Mouse (Mus musculus) T-helper 17 cell (primary cell): ENCODE data around the gene Ankrd31.
"Not testable (repeated sequence)": the region's sequence is repeated elsewhere in the genome, so short reads cannot be mapped to it uniquely, and the experiment has no call there.

ENCODE experiments used
- in situ Hi-C, 2 experiments: fragments of 300-600 bp; cut with MboI, MseI; formaldehyde crosslinking; loops; 1 replicate in 1 of 2; 2 replicates in 1 of 2; pipeline ENCODE4 v1.15.1; 2025; ENCODE audit warnings: high pct_unique_total_duplicates in 2 of 2

The Ankrd31 gene

DNA sequence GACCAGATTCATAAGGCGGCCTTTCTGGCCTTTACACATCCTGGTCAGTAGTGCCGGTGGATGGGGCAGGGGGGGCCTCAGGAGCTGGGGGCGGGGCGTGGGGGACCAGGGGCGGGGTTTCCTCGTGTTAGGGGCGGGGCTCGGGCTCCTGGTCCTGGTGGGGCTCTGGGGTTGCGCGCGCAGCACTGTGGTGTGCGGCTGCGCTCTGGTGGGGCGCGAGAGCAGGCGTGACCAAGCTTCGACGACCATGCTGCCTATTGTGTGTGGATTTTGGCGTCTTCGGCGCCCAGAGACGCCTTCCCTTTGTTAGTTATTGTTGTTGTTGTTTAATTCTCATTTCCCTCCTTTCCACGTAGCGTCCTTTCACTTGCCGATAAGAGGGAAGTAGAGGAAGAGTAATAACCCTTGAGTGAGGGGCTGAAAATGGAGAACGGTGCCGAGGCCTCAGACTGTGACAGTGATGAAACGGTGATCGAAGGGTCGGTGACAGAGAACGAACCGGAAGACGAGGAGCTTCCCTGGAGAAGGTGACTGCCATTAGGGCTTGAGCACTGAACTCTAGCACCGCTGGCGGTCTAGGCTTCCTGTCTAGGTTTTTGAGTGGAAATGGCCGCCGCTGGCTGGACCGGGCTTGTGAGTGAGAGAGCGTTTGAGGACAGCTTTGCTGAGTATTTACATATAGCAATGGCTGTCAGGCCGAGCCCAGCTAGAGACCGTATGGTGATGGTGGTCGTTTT lies at the start of gene Ankrd31:
TSS of gene Ankrd31 (plus strand) at position 164 of the 737 bp plus-strand sequence.
- in situ Hi-C loops: no loop called here

DNA sequence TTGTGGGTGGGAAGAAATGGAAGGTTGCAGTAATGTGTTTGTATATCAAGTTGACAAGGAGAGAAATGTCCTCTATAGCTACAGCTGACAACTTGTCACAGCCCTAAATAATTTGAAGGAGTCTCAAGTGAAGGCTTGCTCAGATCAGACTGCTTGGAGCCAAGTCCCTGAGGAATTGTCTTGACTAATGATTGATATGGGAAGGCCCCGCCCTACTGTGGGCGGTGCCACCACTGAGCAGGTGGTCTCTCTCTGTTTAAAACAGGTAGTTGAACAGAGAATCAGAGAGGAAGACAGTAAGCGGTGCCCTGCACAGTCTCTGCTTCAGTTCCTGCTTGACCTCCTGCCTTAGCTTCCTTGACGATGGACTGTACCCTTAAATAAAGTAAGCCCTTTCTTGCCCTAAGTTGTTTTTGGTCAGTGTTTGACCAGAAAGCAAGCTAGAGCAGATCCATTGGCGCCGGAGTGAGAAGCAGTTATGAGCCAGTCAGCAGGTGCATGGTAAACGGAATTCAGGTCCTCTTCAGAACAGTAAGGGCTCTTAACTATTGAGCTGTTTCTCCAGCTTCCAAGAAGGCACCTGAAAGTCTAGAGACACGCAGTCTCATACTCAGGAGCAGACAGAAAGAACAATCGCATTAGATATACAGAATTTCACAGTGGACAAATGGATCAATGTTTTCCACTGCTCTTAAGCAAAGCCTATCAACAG lies 45.3 kb upstream of the Ankrd31 start:
- in situ Hi-C loops: no loop called here

DNA sequence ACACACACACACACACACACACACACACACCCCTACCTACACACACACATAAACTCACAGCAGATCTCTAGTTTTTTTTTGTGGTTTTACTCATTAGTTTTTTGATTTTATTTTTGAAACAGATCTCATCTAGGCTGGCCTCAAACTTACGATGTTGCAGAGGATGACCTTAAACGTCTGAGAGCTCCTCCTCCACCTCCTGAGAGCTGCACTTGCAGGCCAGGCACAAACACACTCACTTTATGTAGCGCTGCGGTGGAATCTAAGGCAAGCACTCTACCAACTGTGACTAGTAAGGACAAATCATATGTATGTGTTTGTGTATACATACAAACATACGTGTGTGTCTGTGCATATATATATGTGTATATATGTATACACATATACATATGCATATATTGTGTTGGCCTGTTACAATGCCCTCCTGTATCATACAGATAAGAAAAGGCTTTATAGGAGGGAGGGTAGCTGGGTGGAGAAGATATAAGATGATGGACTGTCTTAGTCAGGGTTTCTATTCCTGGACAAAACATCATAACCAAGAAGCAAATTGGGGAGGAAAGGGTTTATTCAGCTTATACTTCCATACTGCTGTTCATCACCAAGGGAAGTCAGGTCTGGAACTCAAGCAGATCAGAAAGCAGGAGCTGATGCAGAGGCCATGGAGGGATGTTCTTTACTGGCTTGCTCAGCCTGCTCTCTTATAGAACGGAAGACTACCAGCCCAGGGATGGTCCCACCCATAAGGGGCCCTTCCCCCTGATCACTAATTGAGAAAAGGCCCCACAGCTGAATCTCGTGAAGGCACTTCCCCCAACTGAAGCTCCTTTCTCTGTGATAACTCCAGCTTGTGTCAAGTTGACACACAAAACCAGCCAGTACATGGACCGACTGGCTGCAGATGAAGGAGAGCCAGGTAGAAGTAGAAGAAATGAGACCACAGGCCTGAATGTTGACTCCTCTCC lies 38.5 kb upstream of the Ankrd31 start:
- in situ Hi-C loops: no loop called here

DNA sequence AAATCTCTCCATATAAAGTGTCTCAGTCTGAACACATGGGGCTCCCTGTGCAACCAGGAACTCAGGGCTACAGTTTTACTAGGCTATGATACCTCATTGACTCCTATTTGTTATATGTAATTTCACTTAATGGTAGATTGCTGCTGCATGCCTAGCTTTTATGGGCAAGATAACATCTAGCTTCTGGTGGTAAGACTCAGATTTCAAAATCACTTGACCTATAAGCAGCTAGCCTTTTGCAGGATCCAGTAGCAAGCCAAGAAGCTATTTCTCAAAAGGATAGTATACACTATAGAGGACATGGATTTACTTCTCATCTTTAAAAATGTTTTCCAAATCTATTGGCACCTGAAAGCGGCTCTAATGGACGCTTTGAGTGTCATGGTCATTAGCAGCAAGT lies 31.8 kb upstream of the Ankrd31 start:
- in situ Hi-C loops: no loop called here

DNA sequence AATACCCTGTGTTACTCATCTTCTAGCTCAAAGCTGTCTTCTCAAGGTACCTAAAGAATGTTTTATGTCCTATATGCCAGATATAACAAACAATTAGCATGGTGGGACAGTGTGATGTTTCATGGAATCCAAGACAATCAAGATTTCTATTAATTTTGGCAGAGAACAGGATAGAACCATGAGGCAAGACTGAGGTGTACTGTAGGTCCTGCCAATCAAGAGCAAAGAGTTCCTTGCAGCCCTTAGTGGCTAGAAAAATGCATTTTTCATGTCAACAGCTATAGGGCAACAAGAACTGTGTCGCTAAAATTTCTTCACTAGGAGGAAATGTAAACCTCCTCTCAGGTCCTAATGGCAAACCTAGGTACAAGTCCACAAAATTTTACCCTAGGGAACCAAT lies 30.3 kb upstream of the Ankrd31 start:
- in situ Hi-C loops: no loop called here

DNA sequence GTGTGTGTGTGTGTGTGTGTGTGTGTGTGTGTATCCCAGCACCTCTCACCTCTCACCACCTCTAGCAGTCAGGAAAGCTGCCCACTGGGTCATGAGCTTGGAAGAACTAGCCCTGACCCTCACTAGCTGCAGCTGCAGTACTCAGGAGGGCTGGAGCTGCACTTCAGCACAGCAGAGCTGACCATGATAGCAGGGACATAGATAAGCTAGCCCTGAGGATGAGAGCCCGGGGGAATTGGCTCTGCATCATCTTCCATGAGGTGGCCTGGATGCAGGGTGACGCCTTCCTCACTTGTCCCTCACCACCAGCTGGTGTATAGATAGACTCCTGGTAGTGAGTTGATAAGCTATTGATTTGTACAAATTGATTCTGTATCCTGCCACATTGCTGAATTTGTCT lies 28.1 kb upstream of the Ankrd31 start:
- in situ Hi-C loops: no loop called here

DNA sequence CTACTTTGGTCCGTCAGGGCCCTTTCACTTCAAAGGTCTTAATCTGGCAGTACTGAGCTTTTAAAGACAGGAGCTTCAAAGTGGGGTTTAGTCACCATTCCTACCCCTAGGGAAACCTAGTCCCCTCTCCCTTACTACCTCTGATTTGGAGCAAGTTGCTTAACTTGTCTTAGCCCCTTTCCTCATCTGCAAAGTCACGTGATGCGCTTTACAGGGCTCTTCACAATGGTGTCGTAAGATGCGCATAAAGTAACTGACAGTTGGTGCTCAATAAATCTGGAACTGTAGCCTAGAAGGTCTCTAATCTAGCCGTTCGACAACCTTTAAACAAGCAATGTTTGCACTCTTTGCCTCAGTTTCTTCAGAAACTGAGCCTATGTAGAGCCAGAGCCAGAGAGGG lies 19.8 kb upstream of the Ankrd31 start:
- in situ Hi-C loops: no loop called here

DNA sequence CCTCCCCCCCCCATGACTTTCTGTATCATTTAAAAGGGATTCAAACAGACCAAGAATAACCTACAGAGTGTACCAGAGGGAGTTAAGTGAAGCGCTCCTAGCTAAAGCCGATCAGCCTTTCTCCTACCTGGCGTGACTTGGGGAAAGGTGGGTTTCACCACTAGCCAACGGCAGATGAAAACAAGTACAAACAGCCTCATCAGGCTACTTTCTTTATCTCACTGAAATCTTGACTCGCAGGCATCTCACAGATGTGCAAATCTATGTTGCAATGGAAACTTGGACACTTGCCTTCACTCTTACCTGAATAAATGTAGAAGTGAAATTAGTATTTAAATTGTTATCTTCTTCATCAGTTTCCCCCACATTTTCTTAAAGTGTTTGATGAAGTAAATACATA lies 18.9 kb upstream of the Ankrd31 start:
- in situ Hi-C loops: no loop called here

DNA sequence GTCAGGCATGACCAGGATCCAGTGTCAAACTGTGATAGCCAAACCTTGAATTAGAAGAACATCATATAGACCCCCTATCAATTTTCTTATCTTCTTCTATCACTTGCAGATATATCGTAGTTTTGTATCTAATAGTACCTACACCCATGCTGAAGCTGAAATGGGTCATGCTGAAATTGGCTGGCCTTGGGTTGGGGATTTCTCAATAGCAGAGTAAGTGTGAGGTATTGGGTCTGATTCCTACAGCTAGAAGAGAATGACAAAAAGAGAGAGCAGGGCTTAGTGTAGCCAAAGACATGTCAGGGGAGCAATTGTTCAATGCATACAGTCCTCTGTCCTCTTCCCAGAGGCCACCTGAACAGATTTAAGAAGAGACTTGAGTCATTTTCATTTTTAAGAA lies 18.0 kb upstream of the Ankrd31 start:
- in situ Hi-C loops: no loop called here

DNA sequence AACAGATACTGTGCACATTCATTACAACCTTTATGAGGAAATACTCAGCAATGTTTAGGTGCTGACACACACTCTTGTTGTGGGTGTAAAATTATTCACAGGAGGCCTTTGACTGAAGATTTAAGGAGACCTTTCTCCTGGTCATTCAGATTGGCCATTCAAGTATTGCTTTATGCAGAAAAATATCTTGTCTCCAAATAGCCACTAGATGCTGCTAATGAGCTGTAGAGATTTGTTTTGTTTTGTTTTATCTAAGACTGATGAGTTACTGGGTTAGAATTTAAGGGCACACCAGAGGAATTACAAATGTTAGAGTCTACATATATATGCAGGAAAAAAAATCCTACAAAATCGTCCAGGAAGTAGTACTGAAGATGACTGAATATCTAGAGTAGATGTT lies 12.9 kb upstream of the Ankrd31 start:
- in situ Hi-C loops: no loop called here

DNA sequence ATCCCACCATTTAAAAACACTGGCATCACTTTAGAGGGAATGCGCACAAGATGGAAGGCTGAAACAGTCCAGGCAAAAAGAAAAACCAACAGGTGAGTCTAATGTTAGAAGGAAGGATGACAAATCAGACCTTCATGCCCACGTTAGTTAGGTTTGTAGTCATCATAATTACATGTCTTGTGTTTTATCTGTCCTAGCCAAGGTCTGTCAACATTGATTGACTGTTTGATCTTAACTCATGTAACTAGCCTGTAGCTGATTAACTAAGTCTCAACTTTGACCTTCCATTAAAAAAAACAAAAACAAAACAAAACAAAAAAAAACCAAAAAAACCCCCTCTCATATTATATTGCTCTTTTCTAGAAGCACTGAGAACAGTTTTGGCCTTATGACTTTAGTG lies 7.9 kb upstream of the Ankrd31 start:
- in situ Hi-C loops: no loop called here

DNA sequence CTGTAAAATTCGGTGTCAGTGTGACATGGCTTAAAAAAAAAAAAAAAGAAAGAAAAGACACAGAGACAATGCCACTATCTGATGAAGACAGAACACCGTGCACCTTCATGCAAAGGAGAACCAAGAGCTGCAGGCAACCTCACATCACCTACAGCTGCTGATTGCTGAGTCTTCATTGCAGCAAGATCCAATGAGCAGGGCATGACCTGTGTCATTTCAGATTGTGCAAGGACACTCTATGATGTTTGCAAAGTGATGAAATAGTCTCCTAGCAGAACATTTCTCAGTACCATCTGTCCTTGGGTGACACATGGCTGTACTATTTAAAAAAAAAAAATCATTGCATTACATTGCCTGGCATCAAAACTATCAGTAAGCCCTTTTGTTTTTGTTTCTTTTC lies 5.2 kb upstream of the Ankrd31 start:
- in situ Hi-C loops: no loop called here

DNA sequence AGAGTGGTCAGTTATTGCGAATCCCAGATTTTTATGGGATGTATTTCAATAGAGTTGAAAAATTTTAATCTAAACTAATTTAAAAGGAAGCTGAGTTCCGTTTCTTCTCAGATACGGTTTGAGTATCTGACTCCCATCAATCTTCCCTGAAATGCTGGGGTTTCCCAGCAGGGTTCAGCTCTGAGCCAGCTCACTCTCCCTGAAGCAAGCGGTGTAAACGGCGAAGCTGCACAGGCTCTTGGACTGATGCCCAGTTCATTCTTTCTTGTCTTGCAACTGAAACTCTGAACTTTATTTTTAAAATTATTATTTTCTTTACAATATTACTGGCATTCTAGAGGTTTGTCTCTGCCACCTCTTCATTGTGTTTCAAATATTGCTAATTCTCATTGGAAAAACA lies 2.0 kb upstream of the Ankrd31 start:
- in situ Hi-C loops: no loop called here

DNA sequence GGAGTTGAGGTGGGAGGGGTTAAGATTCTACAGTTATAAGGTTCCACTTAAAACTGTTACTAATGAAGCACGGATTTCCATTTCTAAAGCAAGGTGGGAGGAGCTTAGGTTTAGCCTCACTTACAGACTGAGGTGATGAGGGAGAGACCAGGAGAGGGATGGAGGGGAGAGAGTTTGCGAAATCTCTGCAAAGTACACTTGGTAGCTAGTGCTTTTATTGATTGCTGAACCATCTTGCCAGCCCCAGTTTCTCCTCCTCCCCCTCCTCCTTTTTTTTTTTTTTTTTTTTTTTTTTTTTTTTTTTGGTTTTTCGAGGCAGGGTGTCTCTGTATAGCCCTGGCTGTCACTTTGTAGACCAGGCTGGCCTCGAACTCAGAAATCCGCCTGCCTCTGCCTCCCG lies 1.8 kb downstream of the Ankrd31 start:
- in situ Hi-C loops: no loop called here

DNA sequence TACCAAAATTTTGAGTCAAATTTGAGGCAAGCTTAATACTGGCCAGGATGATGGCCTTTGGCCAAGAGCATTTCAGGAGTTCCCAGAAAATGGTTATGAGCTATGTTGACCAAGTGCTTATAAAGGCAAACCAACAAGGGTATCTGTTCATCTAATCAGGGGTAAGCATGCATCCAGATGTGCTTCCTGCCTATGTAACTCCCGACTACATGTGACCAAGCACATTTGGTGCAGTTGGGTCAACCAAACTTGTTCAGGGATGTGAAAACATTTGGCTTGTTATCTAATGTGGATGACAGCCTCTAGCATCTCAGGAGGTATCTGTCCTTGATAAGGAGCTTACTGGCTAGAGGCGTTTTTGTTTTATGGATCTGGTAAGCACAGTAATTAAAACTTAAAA lies 12.8 kb downstream of the Ankrd31 start:
- in situ Hi-C loops: no loop called here

DNA sequence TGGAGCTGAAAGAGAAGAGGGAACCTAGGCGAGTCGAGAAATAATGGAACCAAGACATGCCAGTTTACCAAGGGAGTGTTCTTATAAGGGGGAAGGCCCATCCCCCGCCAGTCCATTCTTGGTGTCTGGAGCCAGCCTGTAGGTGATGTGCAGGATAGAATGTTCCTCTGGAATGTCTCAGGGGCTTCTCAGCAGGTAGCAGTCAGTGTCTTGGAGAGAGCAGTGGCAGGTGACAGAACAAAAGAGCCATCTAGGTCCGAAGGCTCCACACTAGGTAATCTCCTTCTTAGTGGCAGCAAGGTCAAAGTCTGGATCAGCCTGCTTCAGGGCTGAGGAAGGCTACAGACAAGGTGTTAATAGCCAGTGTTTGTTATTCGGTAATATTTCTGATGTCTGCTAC lies 38.0 kb downstream of the Ankrd31 start:
- in situ Hi-C loops: not testable (repeated sequence)

DNA sequence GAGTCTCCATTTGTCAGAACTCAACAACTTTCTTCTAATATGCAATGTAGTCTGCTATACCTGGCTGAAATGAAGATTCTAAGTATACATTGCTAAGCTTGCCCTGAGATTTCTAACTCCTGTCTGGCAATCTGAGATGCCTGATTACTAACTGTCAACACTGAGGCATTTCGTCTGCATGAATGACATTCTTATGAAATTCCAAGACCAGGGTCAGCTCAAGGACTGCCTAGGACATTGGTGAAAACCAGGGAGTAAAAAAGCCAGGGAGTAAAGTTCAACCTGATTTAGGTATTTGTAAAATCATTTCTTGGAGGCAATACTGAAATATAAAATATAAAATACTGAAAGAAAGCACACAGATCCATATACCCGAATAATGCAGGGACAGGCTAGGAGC lies 45.4 kb downstream of the Ankrd31 start:
- in situ Hi-C loops: no loop called here

DNA sequence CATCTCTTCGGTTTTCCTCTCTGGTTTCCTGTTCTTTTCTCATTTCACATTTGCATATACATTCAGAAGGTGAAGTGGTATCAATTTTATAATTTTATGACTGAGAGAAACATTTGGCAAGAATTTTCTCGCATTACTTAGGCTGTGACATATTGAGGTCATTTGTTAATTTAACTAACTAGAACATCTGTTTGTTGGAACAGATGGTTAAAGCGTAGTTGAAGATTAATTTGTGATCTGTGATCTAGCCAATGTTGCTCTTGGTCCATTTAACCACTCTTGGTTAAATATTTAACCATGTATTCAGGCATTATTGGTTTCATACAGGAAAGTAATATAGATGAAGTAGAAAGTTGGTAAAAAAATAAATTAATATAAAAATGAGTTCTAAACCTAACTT lies 47.2 kb downstream of the Ankrd31 start:
- in situ Hi-C loops: no loop called here

DNA sequence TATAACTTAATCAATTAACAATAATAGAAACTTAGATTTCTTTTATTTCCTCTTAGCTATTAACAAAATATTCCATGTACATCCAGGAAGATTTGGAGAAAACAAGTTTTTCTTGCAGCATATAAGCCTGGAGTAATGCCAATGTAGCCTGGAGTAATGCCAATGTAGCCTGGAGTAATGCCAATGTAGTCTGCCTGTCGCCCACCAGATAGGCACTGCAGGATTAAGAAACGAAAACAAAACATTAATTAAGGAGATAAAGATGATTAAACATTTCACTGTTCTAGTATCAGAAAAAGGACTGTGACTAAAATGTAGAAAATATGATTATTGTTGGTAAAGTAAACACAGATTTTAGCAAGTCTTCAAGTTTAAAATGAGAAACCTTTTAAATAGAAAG lies 49.4 kb downstream of the Ankrd31 start:
- in situ Hi-C loops: no loop called here

DNA sequence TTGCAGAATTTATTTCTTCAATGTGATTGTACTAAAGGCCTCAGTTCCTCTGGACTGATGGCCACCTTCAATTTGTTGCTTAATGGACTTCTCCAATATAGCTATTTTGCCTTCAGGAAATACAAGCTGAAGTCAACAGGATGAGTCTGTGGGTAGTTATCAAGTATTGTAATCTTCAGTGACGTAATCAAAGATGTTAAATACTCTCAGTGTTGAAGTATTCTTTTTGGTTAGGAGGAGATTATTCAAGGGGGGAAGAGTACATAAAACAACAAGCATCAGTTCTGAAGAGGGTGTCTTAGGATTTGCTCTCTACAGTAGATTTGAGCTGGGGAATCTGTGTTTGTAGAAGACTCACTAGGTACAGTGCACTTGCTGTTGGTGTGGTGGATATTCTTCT lies 101.7 kb downstream of the Ankrd31 start:
- in situ Hi-C loops: loop anchor here (5.0 kb wide), 2 partner anchors 43 to 168 kb away; no protein-coding TSS in a partner anchor

DNA sequence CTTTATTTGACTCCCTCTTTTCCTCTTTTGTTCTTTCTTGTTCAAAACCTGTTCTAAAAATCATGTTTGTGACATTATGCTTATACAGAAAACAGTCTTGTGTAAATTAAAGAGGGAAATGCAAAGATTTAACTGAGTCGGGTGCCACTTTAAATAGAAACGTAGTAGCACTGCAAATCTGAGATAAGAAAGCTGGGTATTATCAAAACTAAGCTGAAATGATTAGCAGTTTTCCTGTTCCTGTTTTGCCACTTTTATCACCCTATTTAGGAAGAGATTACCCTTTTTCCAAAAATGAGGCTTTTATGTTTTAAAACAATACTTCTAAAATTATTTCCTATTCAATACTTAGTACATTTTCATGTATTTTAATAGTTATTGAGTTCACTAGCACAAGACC lies 104.1 kb downstream of the Ankrd31 start:
- in situ Hi-C loops: loop anchor here (5.0 kb wide), 2 partner anchors 40 to 165 kb away; no protein-coding TSS in a partner anchor

DNA sequence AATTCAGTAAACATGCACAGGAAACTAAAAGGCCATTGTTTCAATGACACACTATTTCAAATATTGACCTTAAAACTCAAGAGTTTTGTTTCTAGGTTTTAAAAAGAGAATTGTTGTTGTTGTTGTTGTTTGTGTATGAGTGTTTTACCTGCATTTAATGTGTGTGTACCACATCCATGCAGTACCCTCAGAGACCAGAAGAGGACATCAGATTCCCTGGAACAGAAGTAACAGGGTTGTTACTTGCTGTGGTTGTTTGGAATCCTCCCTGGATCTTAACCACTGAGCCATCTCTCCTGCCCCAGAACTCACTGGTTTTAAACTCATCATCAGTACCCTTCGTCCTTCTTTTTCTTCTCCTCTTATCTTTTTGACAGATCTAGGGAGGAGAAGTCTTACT lies 105.2 kb downstream of the Ankrd31 start:
- in situ Hi-C loops: loop anchor here (5.0 kb wide), 2 partner anchors 39 to 164 kb away; no protein-coding TSS in a partner anchor
